In genomic region chr10:80168038-80168661, GRCm38 (mm10) we compare ENCODE assay signal across 8 mouse cellular contexts. TPM values are rescaled to one million over a fixed set of nuclear protein-coding genes. Genes with fewer than 3 reads are reported as not detected.
DNase-seq lines count a peak whose midpoint lies in the region; ATAC-seq and TF ChIP-seq lines count a peak whose summit lies in the region.

No protein-coding gene starts in this region.

- H3K36me3 ChIP-seq in ES-E14 (ENCODE audit: control insufficient read depth, insufficient read depth, low read length, poor library complexity, severe bottlenecking), result peaks cover 24% of the 10 kb centered on the region
- H3K36me3 ChIP-seq in forebrain, embryonic 12.5 days (replicated peaks), result peaks cover 29% of the 10 kb centered on the region

- no peaks in the 10 kb centered on the region for H3K9me3 ChIP-seq in ES-E14 (ENCODE audit: control insufficient read depth, insufficient read depth, low read depth, low read length)
- no peaks in the 10 kb centered on the region for H3K9me3 ChIP-seq in forebrain, embryonic 12.5 days

- peaks cover 9 to 30% of the 10 kb centered on the region in 2 experiments for H3K4me1 ChIP-seq in ES-E14 (ENCODE audit: control insufficient read depth in 2 of 2, insufficient read depth in 2 of 2, low read length in 2 of 2, poor library complexity in 1 of 2)
- peaks cover 69% of the 10 kb centered on the region for H3K4me1 ChIP-seq in forebrain, embryonic 12.5 days

- ATAC-seq in forebrain, embryonic 12.5 days (ENCODE audit: low FRiP score), result peak; percentile 56

- in situ Hi-C loops in ES-E14 (cut with MboI; ENCODE audit: low sequenced_read_pairs in 2 of 2, unreplicated experiment in 2 of 2), result no loop called here

- intact Hi-C loops in heart, postnatal 25 days (cut with DNase I), result no loop called here

- peak overlapping the region; percentile 98 for H3K27ac ChIP-seq in ES-E14 (ENCODE audit: insufficient read depth, low read depth, low read length, poor library complexity, severe bottlenecking)
- peak overlapping the region; percentile 99 for H3K27ac ChIP-seq in forebrain, embryonic 12.5 days

- peak overlapping the region; percentile 91 for H3K4me2 ChIP-seq in forebrain, embryonic 12.5 days

- WGBS in forebrain, embryonic 12.5 days, result under 1% methylated on average over 48 of the region's 48 CpGs

- H3K4me3 ChIP-seq in ES-E14 (ENCODE audit: insufficient read depth in 1 of 2, low read depth in 1 of 2, low read length in 2 of 2, poor library complexity in 1 of 2, severe bottlenecking in 1 of 2), result peak overlapping the region; percentile 71 to 87
- H3K4me3 ChIP-seq in forebrain, embryonic 12.5 days (replicated peaks), result peak overlapping the region; percentile 93

- peak overlapping the region; percentile 98 for H3K9ac ChIP-seq in ES-E14 (ENCODE audit: insufficient read depth, low read depth, low read length, poor library complexity, severe bottlenecking)
- H3K9ac ChIP-seq in forebrain, embryonic 12.5 days, result peak overlapping the region; percentile 98

- DNase-seq in ES-E14 (ENCODE audit: low read depth, low spot score), result peak; percentile 94
- peak; percentile 86 for DNase-seq in c-Kit-positive CD71-positive TER-119-positive erythroid progenitor cells, embryonic 14.5 days (ENCODE audit: low spot score)
- peak; percentile 87 for DNase-seq in heart, postnatal 25 days (ENCODE audit: low spot score)
- peak; percentile 88 to 93 for DNase-seq in layer of hippocampus, adult 8-10 months (ENCODE audit: low spot score in 2 of 2)
- peak; percentile 97 for DNase-seq in lung, postnatal 10 days
- DNase-seq in ovary, postnatal 14 days (ENCODE audit: low spot score), result peak; percentile 92
- peak; percentile 91 for DNase-seq in thymus, postnatal 14 days

- peaks cover 11% of the 10 kb centered on the region for H3K27me3 ChIP-seq in forebrain, embryonic 12.5 days

TF ChIP-seq in ES-E14, 5 proteins besides CTCF, POLR2A, EP300 and RAD21:
- no peak for TF ChIP-seq MAFK (IDR thresholded peaks at IDR 0.05; ENCODE audit: insufficient read depth, low read depth, low read length)
- TF ChIP-seq HCFC1 (IDR thresholded peaks at IDR 0.05; ENCODE audit: borderline replicate concordance, insufficient read depth, low read length), result peak; percentile 16; the same call in 1 of the 2 replicates
- TF ChIP-seq ZNF384 (IDR thresholded peaks at IDR 0.05; ENCODE audit: low read depth, low read length), result peak; percentile 97
- TF ChIP-seq ZC3H11A (IDR thresholded peaks at IDR 0.05; ENCODE audit: borderline replicate concordance, low read depth, low read length), result peak; percentile 87
- no peak for TF ChIP-seq CHD2 (IDR thresholded peaks at IDR 0.05; ENCODE audit: low read depth, low read length)

RNA-seq across cellular contexts. Expression of gene Cirbp, which starts 2.4 kb away (rescaled TPM):
- total RNA-seq in ES-E14 (2012; rRNA removed), result 69.6 and 105 TPM in 2 replicates
- polyA plus RNA-seq in forebrain, embryonic 12.5 days (2016; fragmentation: Nextera tagmentation; extraction: Ambion mirVana), result 224 and 240 TPM in 2 replicates
- 10 to 100 TPM; 31.7 to 43.1 TPM for total RNA-seq in heart, postnatal 25 days (2021)
- 100 to 1,000 TPM in 2 of 4 experiments, 10 to 100 TPM in 2; 75.7 to 148 (median 96.4) TPM for total RNA-seq in layer of hippocampus, adult 8-10 months (2022)

RNA-seq across cellular contexts. Expression of gene 1600002K03Rik, which starts 4.6 kb away (rescaled TPM):
- total RNA-seq in ES-E14 (2012; rRNA removed), result 25.4 and 31.2 TPM in 2 replicates
- polyA plus RNA-seq in forebrain, embryonic 12.5 days (2016; fragmentation: Nextera tagmentation; extraction: Ambion mirVana), result 11.1 and 11.6 TPM in 2 replicates
- 1 to 10 TPM; 4.2 to 5.2 TPM for total RNA-seq in heart, postnatal 25 days (2021)
- 1 to 10 TPM; 1.8 to 9.0 (median 6.2) TPM for total RNA-seq in layer of hippocampus, adult 8-10 months (2022)

RNA-seq across cellular contexts. Expression of gene Efna2, which starts 11.1 kb away (rescaled TPM):
- total RNA-seq in ES-E14 (2012; rRNA removed), result 2.7 and 3.4 TPM in 2 replicates
- 36.4 and 48.9 TPM in 2 replicates for polyA plus RNA-seq in forebrain, embryonic 12.5 days (2016; fragmentation: Nextera tagmentation; extraction: Ambion mirVana)
- 1 to 10 TPM in 1 of 2 experiments, under 1 TPM in 1; 0.91 to 1.1 TPM for total RNA-seq in heart, postnatal 25 days (2021)
- total RNA-seq in layer of hippocampus, adult 8-10 months (2022), result 1 to 10 TPM; 7.4 to 8.3 (median 7.9) TPM

RNA-seq across cellular contexts. Expression of gene Midn, which starts 20.1 kb away (rescaled TPM):
- 38.3 and 42.6 TPM in 2 replicates for total RNA-seq in ES-E14 (2012; rRNA removed)
- 45.0 and 50.3 TPM in 2 replicates for polyA plus RNA-seq in forebrain, embryonic 12.5 days (2016; fragmentation: Nextera tagmentation; extraction: Ambion mirVana)
- 100 to 1,000 TPM in 1 of 2 experiments, 10 to 100 TPM in 1; 92.1 to 120 TPM for total RNA-seq in heart, postnatal 25 days (2021)
- 10 to 100 TPM; 47.2 to 63.6 (median 58.0) TPM for total RNA-seq in layer of hippocampus, adult 8-10 months (2022)

RNA-seq across cellular contexts. Expression of gene Cbarp, which starts 27.5 kb away (rescaled TPM):
- total RNA-seq in ES-E14 (2012; rRNA removed), result 20.9 and 41.0 TPM in 2 replicates
- 13.2 and 13.8 TPM in 2 replicates for polyA plus RNA-seq in forebrain, embryonic 12.5 days (2016; fragmentation: Nextera tagmentation; extraction: Ambion mirVana)
- 1 to 10 TPM; 2.4 to 3.1 TPM for total RNA-seq in heart, postnatal 25 days (2021)
- 100 to 1,000 TPM; 295 to 345 (median 308) TPM for total RNA-seq in layer of hippocampus, adult 8-10 months (2022)

Comparison
In these comparisons a context has a peak if more than half of its experiments do, and no peak if none do; other contexts are left out.
1. Peak in every context shown above with its lines: DNase-seq, ATAC-seq, H3K4me3 ChIP-seq and H3K27ac ChIP-seq.